Mouse (Mus musculus) c-Kit-positive CD71-positive TER-119-negative erythroid progenitor cells, embryonic 14.5 days (primary cell): ENCODE results near the gene Dyrk1a.

Source experiments
- DNase-seq: peaks from one replicate; pipeline ENCODE4 v3.0.0-alpha.2; 2013; ENCODE audit warnings: low read depth

The Dyrk1a gene

GRCm38 (mm10) chr16:94590214-94590613 is 20.4 kb downstream of the Dyrk1a start:
- DNase-seq = no peak

- no peak for DNase-seq
Measured at GRCm38 (mm10) chr16:94590977-94591376, 21.2 kb downstream of the Dyrk1a start.

GRCm38 (mm10) chr16:94591536-94591935 is 21.7 kb downstream of the Dyrk1a start:
- DNase-seq = no peak

GRCm38 (mm10) chr16:94596633-94597032 is 26.8 kb downstream of the Dyrk1a start:
- no peak for DNase-seq

- DNase-seq = no peak
Measured at GRCm38 (mm10) chr16:94597640-94598039, 27.8 kb downstream of the Dyrk1a start.

GRCm38 (mm10) chr16:94599977-94600724 is 30.3 kb downstream of the Dyrk1a start:
- DNase-seq = no peak

- no peak for DNase-seq
Measured at GRCm38 (mm10) chr16:94601089-94601488, 31.3 kb downstream of the Dyrk1a start.

GRCm38 (mm10) chr16:94601540-94601953 is 31.7 kb downstream of the Dyrk1a start:
- DNase-seq = no peak

GRCm38 (mm10) chr16:94602188-94602587 is 32.4 kb downstream of the Dyrk1a start:
- no peak for DNase-seq

GRCm38 (mm10) chr16:94602730-94603129 is 32.9 kb downstream of the Dyrk1a start:
- no peak for DNase-seq

GRCm38 (mm10) chr16:94606169-94606568 is 36.4 kb downstream of the Dyrk1a start:
- DNase-seq = no peak

GRCm38 (mm10) chr16:94607468-94607867 is 37.7 kb downstream of the Dyrk1a start:
- DNase-seq = no peak

GRCm38 (mm10) chr16:94608706-94609594 is 39.1 kb downstream of the Dyrk1a start:
- no peak for DNase-seq

- no peak for DNase-seq
Measured at GRCm38 (mm10) chr16:94612573-94612972, 42.8 kb downstream of the Dyrk1a start.

- DNase-seq = no peak
Measured at GRCm38 (mm10) chr16:94617255-94617654, 47.4 kb downstream of the Dyrk1a start.

GRCm38 (mm10) chr16:94618543-94618942 is 48.7 kb downstream of the Dyrk1a start:
- DNase-seq = no peak

GRCm38 (mm10) chr16:94619301-94619700 is 49.5 kb downstream of the Dyrk1a start:
- no peak for DNase-seq

GRCm38 (mm10) chr16:94624871-94625270 is 55.1 kb downstream of the Dyrk1a start:
- DNase-seq = no peak

- DNase-seq = no peak
Measured at GRCm38 (mm10) chr16:94625639-94626038, 55.8 kb downstream of the Dyrk1a start.

- no peak for DNase-seq
Measured at GRCm38 (mm10) chr16:94627736-94628135, 57.9 kb downstream of the Dyrk1a start.

GRCm38 (mm10) chr16:94628976-94629729 is 59.3 kb downstream of the Dyrk1a start:
- no peak for DNase-seq

GRCm38 (mm10) chr16:94631984-94632383 is 62.2 kb downstream of the Dyrk1a start:
- peak; percentile 77 for DNase-seq
